Mouse (Mus musculus): ENCODE measurements around the gene Srsf2. TPM values are rescaled to one million over a fixed set of nuclear protein-coding genes. Genes with fewer than 3 reads are reported as not detected.

Gene Srsf2
- polyA plus RNA-seq, 1 experiment from 2014 or later, result 556 TPM

GRCm38 (mm10) chr11:116807526-116807925 lies 45.4 kb downstream of the Srsf2 start:
- 81% methylated on average over 3 of the region's 3 CpGs for WGBS
- H3K4me1 ChIP-seq (replicated peaks; ENCODE audit: control insufficient read depth, insufficient read depth, low read length), result peaks cover 37% of the 10 kb centered on the region
- no peaks in the 10 kb centered on the region for H3K9me3 ChIP-seq (ENCODE audit: control insufficient read depth, low read length)
- H3K4me2 ChIP-seq (replicated peaks), result no peak overlapping the region
- H3K4me3 ChIP-seq (replicated peaks; ENCODE audit: low read length), result no peak overlapping the region
- H3K9ac ChIP-seq, result no peak overlapping the region
- DNase-seq (ENCODE audit: low spot score), result no peak
- no peaks in the 10 kb centered on the region for H3K27me3 ChIP-seq (ENCODE audit: control insufficient read depth, insufficient read depth, low read length)
- 0 out of 2 replicates have a peak, but pooled peaks cover 7% of the 10 kb centered on the region for H3K36me3 ChIP-seq (replicated peaks; ENCODE audit: control insufficient read depth, insufficient read depth)
- H3K27ac ChIP-seq, result peak overlapping the region; percentile 32; the same call in 1 of the 2 replicates
- no peak for ATAC-seq (ENCODE audit: low FRiP score)

- Histone ChIP-seq H3K36me3 (replicated peaks; ENCODE audit: control insufficient read depth, insufficient read depth) (0 out of 2 replicates have a peak, but pooled peaks cover 7% of the 10 kb centered on the region), H3K9me3 (ENCODE audit: control insufficient read depth, low read length) (no peaks in the 10 kb centered on the region), H3K27ac (no peak overlapping the region), H3K27me3 (ENCODE audit: control insufficient read depth, insufficient read depth, low read length) (no peaks in the 10 kb centered on the region), H3K4me1 (replicated peaks; ENCODE audit: control insufficient read depth, insufficient read depth, low read length) (peaks cover 34% of the 10 kb centered on the region), H3K4me3 (replicated peaks; ENCODE audit: low read length) (no peak overlapping the region), H3K9ac (no peak overlapping the region), H3K4me2 (replicated peaks) (no peak overlapping the region)
- DNase-seq (ENCODE audit: low spot score) (no peak), ATAC-seq (ENCODE audit: low FRiP score) (no peak)
- WGBS, result 69% methylated on average over 7 of the region's 7 CpGs
These were observed 45.8 kb downstream of the Srsf2 start for GRCm38 (mm10) chr11:116807116-116807515.

GRCm38 (mm10) chr11:116806136-116807071 lies 46.5 kb downstream of the Srsf2 start:
- DNase-seq (ENCODE audit: low spot score), result no peak
- 79% methylated on average over 15 of the region's 15 CpGs for WGBS
- H3K9me3 ChIP-seq (ENCODE audit: control insufficient read depth, low read length), result no peaks in the 10 kb centered on the region

GRCm38 (mm10) chr11:116802709-116803108 lies 50.2 kb downstream of the Srsf2 start:
- Histone ChIP-seq H3K36me3 (replicated peaks; ENCODE audit: control insufficient read depth, insufficient read depth) (0 out of 2 replicates have a peak, but pooled peaks cover 7% of the 10 kb centered on the region), H3K9ac (no peak overlapping the region), H3K27ac (no peak overlapping the region), H3K4me1 (replicated peaks; ENCODE audit: control insufficient read depth, insufficient read depth, low read length) (no peaks in the 10 kb centered on the region), H3K9me3 (ENCODE audit: control insufficient read depth, low read length) (no peaks in the 10 kb centered on the region), H3K4me3 (replicated peaks; ENCODE audit: low read length) (no peak overlapping the region), H3K4me2 (replicated peaks) (no peak overlapping the region), H3K27me3 (ENCODE audit: control insufficient read depth, insufficient read depth, low read length) (no peaks in the 10 kb centered on the region)
- 84% methylated on average over 5 of the region's 5 CpGs for WGBS
- ATAC-seq (ENCODE audit: low FRiP score) (no peak), DNase-seq (ENCODE audit: low spot score) (no peak)

More at GRCm38 (mm10) chr11:116806136-116807071, 46.5 kb downstream of the Srsf2 start:
- no peak overlapping the region for H3K4me2 ChIP-seq (replicated peaks)
- H3K36me3 ChIP-seq (replicated peaks; ENCODE audit: control insufficient read depth, insufficient read depth), result 0 out of 2 replicates have a peak, but pooled peaks cover 7% of the 10 kb centered on the region
- no peaks in the 10 kb centered on the region for H3K27me3 ChIP-seq (ENCODE audit: control insufficient read depth, insufficient read depth, low read length)
- H3K4me1 ChIP-seq (replicated peaks; ENCODE audit: control insufficient read depth, insufficient read depth, low read length), result peaks cover 30% of the 10 kb centered on the region
- ATAC-seq (ENCODE audit: low FRiP score), result no peak
- H3K9ac ChIP-seq, result no peak overlapping the region
- no peak overlapping the region for H3K4me3 ChIP-seq (replicated peaks; ENCODE audit: low read length)
- no peak overlapping the region; the same call in 1 of the 2 replicates for H3K27ac ChIP-seq

GRCm38 (mm10) chr11:116801106-116801505 lies 51.8 kb downstream of the Srsf2 start:
- Histone ChIP-seq H3K9me3 (ENCODE audit: control insufficient read depth, low read length) (no peaks in the 10 kb centered on the region), H3K4me3 (replicated peaks; ENCODE audit: low read length) (no peak overlapping the region), H3K9ac (no peak overlapping the region), H3K4me2 (replicated peaks) (no peak overlapping the region), H3K27ac (no peak overlapping the region), H3K27me3 (ENCODE audit: control insufficient read depth, insufficient read depth, low read length) (no peaks in the 10 kb centered on the region), H3K36me3 (replicated peaks; ENCODE audit: control insufficient read depth, insufficient read depth) (0 out of 2 replicates have a peak, but pooled peaks cover 7% of the 10 kb centered on the region), H3K4me1 (replicated peaks; ENCODE audit: control insufficient read depth, insufficient read depth, low read length) (no peaks in the 10 kb centered on the region)
- DNase-seq (ENCODE audit: low spot score) (no peak), ATAC-seq (ENCODE audit: low FRiP score) (no peak)
- WGBS, result 79% methylated on average over 5 of the region's 5 CpGs

Other genes starting within 250 kb of the Srsf2 start
- 1.1 and 1.2 TPM in 2 replicates for gene Rhbdf2, start 226.1 kb downstream of the Srsf2 start, polyA plus RNA-seq (2014; fragmentation: Nextera tagmentation; extraction: Ambion mirVana)
- gene Prcd, start 199.6 kb downstream of the Srsf2 start, polyA plus RNA-seq (2014; fragmentation: Nextera tagmentation; extraction: Ambion mirVana), result 2.8 and 3.5 TPM in 2 replicates
- gene Cygb, start 198.8 kb downstream of the Srsf2 start, polyA plus RNA-seq (2014; fragmentation: Nextera tagmentation; extraction: Ambion mirVana), result 26.5 and 29.7 TPM in 2 replicates
- not detected in 2 replicates for gene St6galnac1, start 77.6 kb downstream of the Srsf2 start, polyA plus RNA-seq (2014; fragmentation: Nextera tagmentation; extraction: Ambion mirVana)
- 29.3 and 35.5 TPM in 2 replicates for gene Mxra7, start 25.0 kb downstream of the Srsf2 start, polyA plus RNA-seq (2014; fragmentation: Nextera tagmentation; extraction: Ambion mirVana)
- 70.0 and 73.9 TPM in 2 replicates for gene Mettl23, start 9.8 kb downstream of the Srsf2 start, polyA plus RNA-seq (2014; fragmentation: Nextera tagmentation; extraction: Ambion mirVana)
- 64.6 and 65.7 TPM in 2 replicates for gene Jmjd6, start 9.6 kb downstream of the Srsf2 start, polyA plus RNA-seq (2014; fragmentation: Nextera tagmentation; extraction: Ambion mirVana)
- gene Mfsd11, start 654 bp downstream of the Srsf2 start, polyA plus RNA-seq (2014; fragmentation: Nextera tagmentation; extraction: Ambion mirVana), result 51.9 and 54.4 TPM in 2 replicates
- gene Mgat5b, start 65.8 kb upstream of the Srsf2 start, polyA plus RNA-seq (2014; fragmentation: Nextera tagmentation; extraction: Ambion mirVana), result 24.5 and 26.0 TPM in 2 replicates